Mouse (Mus musculus): ENCODE results near the gene Lrrn4cl. TPM values are rescaled to one million over a fixed set of nuclear protein-coding genes. Genes with fewer than 3 reads are reported as not detected.

Gene Lrrn4cl
- polyA plus RNA-seq, 1 experiment from 2014 or later, result 12.1 TPM

Other genes with a start within 250 kb of the Lrrn4cl start
- gene Slc22a6, start 232.7 kb upstream of the Lrrn4cl start, polyA plus RNA-seq (2014; fragmentation: Illumina TruSeq; extraction: RNeasy Lipid Tissue Mini Kit (QIAGEN cat#74804); ENCODE audit: low read depth, low replicate concordance), result not detected
- gene Chrm1, start 187.0 kb upstream of the Lrrn4cl start, polyA plus RNA-seq (2014; fragmentation: Illumina TruSeq; extraction: RNeasy Lipid Tissue Mini Kit (QIAGEN cat#74804); ENCODE audit: low read depth, low replicate concordance), result 0.06 TPM
- 327 TPM for gene Slc3a2, start 127.4 kb upstream of the Lrrn4cl start, polyA plus RNA-seq (2014; fragmentation: Illumina TruSeq; extraction: RNeasy Lipid Tissue Mini Kit (QIAGEN cat#74804); ENCODE audit: low read depth, low replicate concordance)
- gene Wdr74, start 114.9 kb upstream of the Lrrn4cl start, polyA plus RNA-seq (2014; fragmentation: Illumina TruSeq; extraction: RNeasy Lipid Tissue Mini Kit (QIAGEN cat#74804); ENCODE audit: low read depth, low replicate concordance), result 31.3 TPM
- gene 1700092M07Rik, start 110.0 kb upstream of the Lrrn4cl start, polyA plus RNA-seq (2014; fragmentation: Illumina TruSeq; extraction: RNeasy Lipid Tissue Mini Kit (QIAGEN cat#74804); ENCODE audit: low read depth, low replicate concordance), result 12.2 TPM
- 114 TPM for gene Stx5a, start 109.4 kb upstream of the Lrrn4cl start, polyA plus RNA-seq (2014; fragmentation: Illumina TruSeq; extraction: RNeasy Lipid Tissue Mini Kit (QIAGEN cat#74804); ENCODE audit: low read depth, low replicate concordance)
- gene Nxf1, start 93.7 kb upstream of the Lrrn4cl start, polyA plus RNA-seq (2014; fragmentation: Illumina TruSeq; extraction: RNeasy Lipid Tissue Mini Kit (QIAGEN cat#74804); ENCODE audit: low read depth, low replicate concordance), result 150 TPM
- 77.8 TPM for gene Tmem223, start 79.8 kb upstream of the Lrrn4cl start, polyA plus RNA-seq (2014; fragmentation: Illumina TruSeq; extraction: RNeasy Lipid Tissue Mini Kit (QIAGEN cat#74804); ENCODE audit: low read depth, low replicate concordance)
- gene Tmem179b, start 76.3 kb upstream of the Lrrn4cl start, polyA plus RNA-seq (2014; fragmentation: Illumina TruSeq; extraction: RNeasy Lipid Tissue Mini Kit (QIAGEN cat#74804); ENCODE audit: low read depth, low replicate concordance), result 54.7 TPM
- 12.1 TPM for gene Taf6l, start 64.4 kb upstream of the Lrrn4cl start, polyA plus RNA-seq (2014; fragmentation: Illumina TruSeq; extraction: RNeasy Lipid Tissue Mini Kit (QIAGEN cat#74804); ENCODE audit: low read depth, low replicate concordance)
- gene Polr2g, start 52.2 kb upstream of the Lrrn4cl start, polyA plus RNA-seq (2014; fragmentation: Illumina TruSeq; extraction: RNeasy Lipid Tissue Mini Kit (QIAGEN cat#74804); ENCODE audit: low read depth, low replicate concordance), result 104 TPM
- gene Zbtb3, start 48.2 kb upstream of the Lrrn4cl start, polyA plus RNA-seq (2014; fragmentation: Illumina TruSeq; extraction: RNeasy Lipid Tissue Mini Kit (QIAGEN cat#74804); ENCODE audit: low read depth, low replicate concordance), result 3.0 TPM
- gene Ttc9c, start 31.4 kb upstream of the Lrrn4cl start, polyA plus RNA-seq (2014; fragmentation: Illumina TruSeq; extraction: RNeasy Lipid Tissue Mini Kit (QIAGEN cat#74804); ENCODE audit: low read depth, low replicate concordance), result 29.3 TPM
- 84.2 TPM for gene Hnrnpul2, start 30.8 kb upstream of the Lrrn4cl start, polyA plus RNA-seq (2014; fragmentation: Illumina TruSeq; extraction: RNeasy Lipid Tissue Mini Kit (QIAGEN cat#74804); ENCODE audit: low read depth, low replicate concordance)
- gene AC129217.1, start 21.0 kb upstream of the Lrrn4cl start, polyA plus RNA-seq (2014; fragmentation: Illumina TruSeq; extraction: RNeasy Lipid Tissue Mini Kit (QIAGEN cat#74804); ENCODE audit: low read depth, low replicate concordance), result not detected
- gene Bscl2, start 13.3 kb upstream of the Lrrn4cl start, polyA plus RNA-seq (2014; fragmentation: Illumina TruSeq; extraction: RNeasy Lipid Tissue Mini Kit (QIAGEN cat#74804); ENCODE audit: low read depth, low replicate concordance), result 161 TPM
- gene Gng3, start 11.6 kb upstream of the Lrrn4cl start, polyA plus RNA-seq (2014; fragmentation: Illumina TruSeq; extraction: RNeasy Lipid Tissue Mini Kit (QIAGEN cat#74804); ENCODE audit: low read depth, low replicate concordance), result 0.31 TPM
- gene Ubxn1, start 20.7 kb downstream of the Lrrn4cl start, polyA plus RNA-seq (2014; fragmentation: Illumina TruSeq; extraction: RNeasy Lipid Tissue Mini Kit (QIAGEN cat#74804); ENCODE audit: low read depth, low replicate concordance), result 150 TPM
- gene Uqcc3, start 30.2 kb downstream of the Lrrn4cl start, polyA plus RNA-seq (2014; fragmentation: Illumina TruSeq; extraction: RNeasy Lipid Tissue Mini Kit (QIAGEN cat#74804); ENCODE audit: low read depth, low replicate concordance), result 57.7 TPM
- gene Lbhd1, start 33.0 kb downstream of the Lrrn4cl start, polyA plus RNA-seq (2014; fragmentation: Illumina TruSeq; extraction: RNeasy Lipid Tissue Mini Kit (QIAGEN cat#74804); ENCODE audit: low read depth, low replicate concordance), result 2.4 TPM
- gene Gm49403, start 33.2 kb downstream of the Lrrn4cl start, polyA plus RNA-seq (2014; fragmentation: Illumina TruSeq; extraction: RNeasy Lipid Tissue Mini Kit (QIAGEN cat#74804); ENCODE audit: low read depth, low replicate concordance), result not detected
- gene 1810009A15Rik, start 38.1 kb downstream of the Lrrn4cl start, polyA plus RNA-seq (2014; fragmentation: Illumina TruSeq; extraction: RNeasy Lipid Tissue Mini Kit (QIAGEN cat#74804); ENCODE audit: low read depth, low replicate concordance), result 60.0 TPM
- not detected for gene Gm49416, start 38.2 kb downstream of the Lrrn4cl start, polyA plus RNA-seq (2014; fragmentation: Illumina TruSeq; extraction: RNeasy Lipid Tissue Mini Kit (QIAGEN cat#74804); ENCODE audit: low read depth, low replicate concordance)
- 12.0 TPM for gene Ints5, start 42.2 kb downstream of the Lrrn4cl start, polyA plus RNA-seq (2014; fragmentation: Illumina TruSeq; extraction: RNeasy Lipid Tissue Mini Kit (QIAGEN cat#74804); ENCODE audit: low read depth, low replicate concordance)
- 130 TPM for gene Ganab, start 47.3 kb downstream of the Lrrn4cl start, polyA plus RNA-seq (2014; fragmentation: Illumina TruSeq; extraction: RNeasy Lipid Tissue Mini Kit (QIAGEN cat#74804); ENCODE audit: low read depth, low replicate concordance)
- 54.1 TPM for gene B3gat3, start 69.6 kb downstream of the Lrrn4cl start, polyA plus RNA-seq (2014; fragmentation: Illumina TruSeq; extraction: RNeasy Lipid Tissue Mini Kit (QIAGEN cat#74804); ENCODE audit: low read depth, low replicate concordance)
- 6.2 TPM for gene Rom1, start 78.6 kb downstream of the Lrrn4cl start, polyA plus RNA-seq (2014; fragmentation: Illumina TruSeq; extraction: RNeasy Lipid Tissue Mini Kit (QIAGEN cat#74804); ENCODE audit: low read depth, low replicate concordance)
- 35.3 TPM for gene Eml3, start 78.8 kb downstream of the Lrrn4cl start, polyA plus RNA-seq (2014; fragmentation: Illumina TruSeq; extraction: RNeasy Lipid Tissue Mini Kit (QIAGEN cat#74804); ENCODE audit: low read depth, low replicate concordance)
- 71.9 TPM for gene Mta2, start 91.1 kb downstream of the Lrrn4cl start, polyA plus RNA-seq (2014; fragmentation: Illumina TruSeq; extraction: RNeasy Lipid Tissue Mini Kit (QIAGEN cat#74804); ENCODE audit: low read depth, low replicate concordance)
- 17.4 TPM for gene Tut1, start 103.1 kb downstream of the Lrrn4cl start, polyA plus RNA-seq (2014; fragmentation: Illumina TruSeq; extraction: RNeasy Lipid Tissue Mini Kit (QIAGEN cat#74804); ENCODE audit: low read depth, low replicate concordance)
- gene Eef1g, start 116.3 kb downstream of the Lrrn4cl start, polyA plus RNA-seq (2014; fragmentation: Illumina TruSeq; extraction: RNeasy Lipid Tissue Mini Kit (QIAGEN cat#74804); ENCODE audit: low read depth, low replicate concordance), result 409 TPM
- 114 TPM for gene Ahnak, start 138.5 kb downstream of the Lrrn4cl start, polyA plus RNA-seq (2014; fragmentation: Illumina TruSeq; extraction: RNeasy Lipid Tissue Mini Kit (QIAGEN cat#74804); ENCODE audit: low read depth, low replicate concordance)
- not detected for gene Scgb1a1, start 237.2 kb downstream of the Lrrn4cl start, polyA plus RNA-seq (2014; fragmentation: Illumina TruSeq; extraction: RNeasy Lipid Tissue Mini Kit (QIAGEN cat#74804); ENCODE audit: low read depth, low replicate concordance)